Mouse (Mus musculus) retina, postnatal 7 days (tissue): Measurements from ENCODE around the gene Rtl5.

Experiments
- DNase-seq: peaks from one replicate; pipeline ENCODE4 v3.0.0-alpha.2; 2012; ENCODE audit warnings: low read depth, low spot score

Rtl5 gene

DNA sequence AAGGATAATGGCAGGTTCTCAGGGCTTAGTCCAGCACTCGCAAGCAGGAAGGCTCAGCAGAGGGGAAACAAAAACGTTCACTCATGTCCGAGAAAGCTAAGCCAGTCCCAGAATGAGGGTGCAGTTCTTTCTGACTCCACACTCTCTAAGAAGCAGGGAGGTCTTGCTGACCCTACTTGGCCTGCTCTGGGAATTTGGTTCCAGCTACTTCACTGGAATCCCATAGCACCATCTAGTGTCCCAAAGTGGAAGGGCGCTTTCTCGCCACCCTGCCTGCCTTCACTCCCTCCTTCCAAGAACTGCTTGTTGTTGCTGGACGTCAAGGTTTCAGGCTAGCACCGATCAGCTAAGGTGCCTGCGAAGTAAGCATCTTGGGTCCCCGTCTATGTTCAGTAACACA lies 5.0 kb downstream of the Rtl5 start:
- peak; percentile 49 for DNase-seq

DNA sequence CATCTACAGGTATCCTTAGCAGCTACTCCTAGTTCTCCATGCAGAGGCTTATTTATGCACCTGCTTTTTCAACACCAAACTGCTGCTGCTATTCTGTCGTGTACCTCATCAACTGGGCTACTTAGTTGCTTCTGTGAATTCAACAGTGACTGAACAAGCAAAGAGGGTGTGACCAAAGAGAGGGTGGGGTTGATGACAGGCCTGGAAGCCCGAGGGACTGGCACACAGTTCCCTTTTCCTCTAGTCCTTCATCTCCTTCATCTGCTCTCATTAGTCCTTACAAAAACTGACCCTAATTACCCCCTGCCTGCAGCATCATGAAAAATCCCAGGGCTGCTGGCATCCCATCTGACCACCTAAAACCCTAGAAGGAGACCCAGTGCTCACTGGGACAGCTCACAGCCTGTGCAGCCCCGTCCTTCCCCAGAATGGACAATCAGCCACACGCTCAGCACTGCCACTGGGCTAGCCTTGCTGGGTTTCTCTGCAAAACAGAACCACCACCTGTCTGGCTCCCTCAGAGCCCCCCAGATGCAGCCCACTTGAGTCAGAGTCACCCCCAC lies 5.8 kb downstream of the Rtl5 start:
- no peak for DNase-seq

GRCm38 (mm10) chrX:102064062-102064461 lies 7.0 kb downstream of the Rtl5 start:
- DNase-seq, result no peak

- DNase-seq, result no peak
Observed at GRCm38 (mm10) chrX:102060891-102061290, 10.2 kb downstream of the Rtl5 start.

GRCm38 (mm10) chrX:102060243-102060642 lies 10.9 kb downstream of the Rtl5 start:
- no peak for DNase-seq

GRCm38 (mm10) chrX:102059437-102059836 lies 11.7 kb downstream of the Rtl5 start:
- DNase-seq, result no peak

- DNase-seq, result no peak
Observed at GRCm38 (mm10) chrX:102054009-102054408, 17.1 kb downstream of the Rtl5 start.

- DNase-seq, result no peak
Observed at GRCm38 (mm10) chrX:102053371-102053770, 17.7 kb downstream of the Rtl5 start.

GRCm38 (mm10) chrX:102051225-102051624 lies 19.9 kb downstream of the Rtl5 start:
- no peak for DNase-seq

DNA sequence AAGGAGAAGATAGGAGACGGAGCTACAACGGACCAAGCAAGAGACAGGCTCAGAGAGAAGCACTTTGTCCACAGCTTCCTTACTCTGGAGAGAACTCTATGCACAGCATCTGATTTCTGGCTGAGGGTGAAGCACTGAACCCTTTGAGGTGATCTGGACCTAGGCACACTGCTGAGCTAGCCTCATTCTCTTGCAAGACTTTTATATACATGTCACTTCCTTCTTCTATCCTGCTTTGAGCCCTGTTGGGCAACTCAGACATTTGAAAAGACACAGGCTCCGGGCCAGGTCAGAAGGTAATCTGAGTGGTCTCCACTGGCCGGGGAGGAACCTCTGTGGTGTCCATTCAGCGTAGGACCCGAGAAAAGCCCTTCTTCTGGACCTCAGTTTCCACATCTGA lies 20.6 kb downstream of the Rtl5 start:
- DNase-seq, result no peak

- DNase-seq, result no peak
Observed at GRCm38 (mm10) chrX:102042386-102042785, 28.7 kb downstream of the Rtl5 start.

DNA sequence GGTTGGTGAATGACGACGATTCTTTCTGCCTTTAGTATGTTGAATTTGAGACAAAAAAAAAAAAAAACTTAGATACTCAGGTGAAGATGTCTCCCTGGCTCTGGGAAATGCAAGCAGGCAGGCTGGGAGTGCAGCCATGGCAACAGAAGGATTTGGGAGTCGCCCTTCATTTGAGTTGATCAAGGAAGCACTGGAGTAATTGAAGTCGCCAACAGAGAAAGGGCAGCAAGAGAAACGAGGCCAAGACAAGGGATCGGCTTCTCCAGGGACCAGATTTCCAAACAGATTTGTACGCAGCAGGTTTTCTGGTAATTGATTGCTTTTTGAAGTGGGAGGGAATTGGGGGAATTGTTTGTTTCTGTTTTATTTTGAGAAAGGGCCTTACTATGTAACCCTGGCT lies 29.5 kb downstream of the Rtl5 start:
- no peak for DNase-seq

DNA sequence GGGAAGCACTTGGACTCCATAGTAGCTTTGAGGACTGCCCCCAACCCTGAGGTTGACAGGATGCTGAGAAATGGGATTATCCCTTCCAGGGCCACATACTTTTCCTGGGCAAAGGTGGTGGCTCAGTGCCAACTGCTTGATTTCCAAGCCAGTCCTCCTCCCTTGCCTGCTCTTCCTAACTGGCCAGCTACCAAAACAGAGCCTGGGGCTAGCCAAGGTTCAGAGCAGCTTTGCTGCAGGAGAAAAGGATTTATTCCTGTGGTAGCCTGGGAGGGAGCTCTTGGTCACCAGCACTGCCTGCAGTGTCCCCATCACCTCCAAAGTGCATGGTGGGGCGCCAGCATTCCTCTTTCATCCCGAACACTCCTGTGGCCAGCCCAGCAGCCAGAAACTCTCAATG lies 33.6 kb downstream of the Rtl5 start:
- DNase-seq, result no peak

DNA sequence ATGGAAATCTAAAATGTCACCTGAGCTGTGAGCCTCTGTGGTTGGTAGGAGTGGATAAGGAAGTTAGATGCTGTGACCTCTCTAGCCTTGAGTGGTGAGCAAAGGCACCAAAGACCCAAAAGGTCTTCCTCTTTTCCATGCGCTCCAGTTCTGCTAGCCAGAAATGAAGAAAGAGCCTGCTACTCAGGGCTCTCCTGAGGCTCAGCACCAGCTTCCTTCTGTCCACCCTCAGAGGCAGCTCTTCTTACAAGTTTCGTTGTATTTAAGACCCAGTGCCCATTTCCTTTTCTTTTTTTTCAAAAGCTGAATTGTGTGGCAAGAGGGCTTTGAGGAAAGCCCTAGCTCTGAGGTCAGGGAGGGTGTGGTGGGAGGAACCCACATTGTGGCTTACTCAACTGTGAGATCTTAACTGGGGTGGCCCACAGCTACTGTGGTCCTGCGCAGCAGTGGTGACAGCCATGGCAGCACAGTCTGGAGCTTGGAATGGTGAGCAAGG lies 34.2 kb downstream of the Rtl5 start:
- DNase-seq, result no peak

DNA sequence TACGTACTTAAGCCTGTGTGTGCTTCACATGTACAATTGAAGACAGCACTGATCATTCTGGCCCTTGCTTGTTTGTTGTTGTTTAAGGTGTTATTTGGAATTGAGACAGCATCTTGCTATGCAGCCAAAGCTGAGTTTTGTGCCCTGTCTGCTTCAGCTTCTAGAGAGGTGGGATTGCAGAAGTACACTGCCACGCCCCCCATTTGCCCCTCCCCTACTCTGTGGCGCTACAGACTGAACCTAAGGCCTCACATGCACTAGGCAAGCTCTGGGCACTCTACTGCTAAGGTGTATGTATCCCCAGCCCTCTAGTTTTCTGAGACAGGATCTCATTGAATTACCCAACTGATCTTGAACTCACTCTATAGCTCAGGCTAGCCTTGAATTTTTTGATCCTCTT lies 35.4 kb downstream of the Rtl5 start:
- no peak for DNase-seq

DNA sequence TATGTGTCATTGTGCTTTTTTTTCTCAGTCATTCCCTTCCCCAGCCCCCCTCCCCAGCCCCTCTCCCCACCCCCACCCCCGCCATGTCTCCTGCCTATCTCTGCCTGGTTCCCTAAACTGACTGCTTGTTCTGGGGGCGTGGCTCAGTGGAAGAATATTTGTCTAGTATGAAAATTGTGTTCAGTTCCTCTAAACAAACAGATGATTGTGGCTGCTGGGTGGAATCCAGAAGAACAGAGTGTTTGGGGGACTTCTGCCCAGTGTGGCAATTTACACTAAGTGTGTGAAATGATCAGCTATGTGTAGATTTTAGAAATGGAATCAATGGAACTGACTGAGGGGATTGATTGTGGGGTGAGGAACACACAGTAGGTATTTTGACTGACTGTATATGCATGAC lies 37.5 kb downstream of the Rtl5 start:
- no peak for DNase-seq

DNA sequence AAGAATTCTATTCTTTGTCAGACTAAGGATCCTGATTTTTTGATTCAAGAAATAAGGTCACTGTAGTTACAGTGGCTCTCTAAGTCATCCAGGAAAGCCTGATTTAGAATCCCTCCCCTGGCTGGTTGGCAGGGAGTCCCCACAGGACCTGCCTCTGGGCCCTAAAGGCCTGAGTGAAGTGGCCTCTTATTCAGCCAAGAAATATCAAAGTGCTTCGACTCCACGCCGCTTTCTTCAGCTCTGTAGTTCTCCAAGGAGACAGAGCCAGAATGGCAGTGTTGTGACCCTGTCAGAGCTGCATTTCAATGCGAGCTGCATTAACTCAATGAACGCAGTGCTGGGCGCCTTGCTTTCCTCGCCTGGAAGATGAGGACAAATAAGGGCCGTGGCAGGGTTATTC lies 38.7 kb downstream of the Rtl5 start:
- no peak for DNase-seq

DNA sequence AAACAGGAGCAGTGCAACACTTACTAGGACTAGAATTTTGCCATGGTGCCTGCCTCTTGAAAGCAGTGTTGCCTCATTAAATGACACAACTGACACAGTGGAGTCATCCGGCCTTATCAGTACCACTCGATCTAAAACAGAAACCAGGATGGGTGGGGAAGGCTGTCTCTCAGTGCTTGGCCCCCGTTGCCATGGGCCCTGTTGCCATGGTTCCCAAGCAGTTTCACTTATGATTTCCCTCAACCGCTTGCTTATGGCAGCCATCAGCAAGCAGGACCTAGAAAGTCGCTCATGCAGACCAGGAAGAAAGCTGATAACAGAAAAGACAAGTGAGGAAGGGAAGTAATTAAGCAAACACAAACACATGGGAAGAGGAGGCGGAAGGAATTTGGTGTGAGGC lies 39.3 kb downstream of the Rtl5 start:
- DNase-seq, result no peak

DNA sequence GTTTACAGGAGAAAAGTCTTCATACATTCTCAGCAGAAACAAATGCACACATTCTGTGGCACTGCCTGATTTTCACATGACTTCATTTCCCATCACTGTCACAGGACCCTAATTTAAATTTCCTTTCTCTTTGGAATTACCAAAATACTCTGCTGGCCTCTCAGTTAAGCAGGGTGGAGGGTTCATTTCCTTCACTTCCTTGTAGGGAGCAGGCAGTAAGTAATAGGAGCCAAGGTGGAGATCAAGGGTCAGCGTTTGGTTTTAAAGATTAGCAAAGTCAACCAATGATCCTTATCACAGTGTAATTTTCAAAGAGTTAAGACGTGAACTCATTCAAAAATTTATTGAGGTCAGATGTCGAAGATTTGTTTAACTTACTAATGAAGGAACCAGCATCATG lies 46.1 kb downstream of the Rtl5 start:
- DNase-seq, result no peak

DNA sequence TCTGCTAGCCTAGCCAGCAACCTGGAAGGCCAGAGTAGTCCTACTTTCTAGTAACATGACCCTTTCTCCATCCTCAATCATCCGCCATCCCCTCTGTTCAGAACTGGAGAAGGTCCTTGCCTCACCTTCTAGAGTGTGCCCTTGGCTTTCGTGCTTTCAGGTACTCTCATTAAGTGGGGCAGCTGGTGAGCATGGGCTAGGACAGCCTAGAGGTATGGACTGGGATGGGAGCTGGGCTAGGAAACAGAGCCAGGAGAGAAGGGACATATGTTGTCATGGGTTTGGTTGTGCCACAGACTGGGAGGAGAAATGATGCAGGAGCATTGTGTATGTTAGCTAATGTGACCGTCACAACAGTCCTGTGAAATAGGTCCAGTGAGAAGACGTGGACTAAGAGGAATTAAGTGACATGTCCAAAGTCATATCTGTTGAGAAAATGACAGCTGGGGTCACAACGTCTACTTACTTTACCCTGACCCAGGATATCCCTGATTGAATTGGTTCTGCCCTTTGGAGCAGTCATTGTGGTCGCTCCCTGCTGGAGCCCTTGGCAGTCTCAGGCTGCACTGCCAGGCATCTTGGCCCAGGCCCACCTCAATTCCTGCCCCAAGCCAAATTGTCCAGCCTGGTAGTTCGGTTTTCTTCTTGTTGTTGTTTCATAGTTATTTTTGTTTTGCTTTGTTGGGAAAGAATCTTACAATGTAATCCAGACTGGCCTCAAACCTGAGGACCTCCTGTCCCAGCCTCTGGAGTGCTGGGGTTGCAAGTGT lies 51.4 kb downstream of the Rtl5 start:
- DNase-seq, result no peak

DNA sequence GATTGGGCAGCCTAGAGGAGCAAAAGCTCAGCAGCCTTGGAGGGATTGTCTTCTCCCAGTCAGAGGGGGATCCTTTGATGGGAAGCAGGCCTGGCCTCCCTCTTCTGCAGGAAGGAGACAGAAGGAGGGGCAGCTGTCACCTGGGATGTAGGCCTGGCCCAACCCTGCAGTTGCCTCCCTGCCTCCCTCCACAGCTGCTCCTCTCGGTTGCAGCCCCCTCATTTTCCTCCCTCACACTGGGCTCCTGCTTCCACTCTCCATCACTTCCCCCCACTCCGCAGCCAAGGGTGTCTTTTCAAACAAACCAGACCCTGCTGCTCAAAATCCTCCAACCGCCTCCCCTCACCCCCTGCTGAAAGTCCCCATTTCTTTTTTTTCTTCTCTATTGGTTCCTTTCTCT lies 52.2 kb downstream of the Rtl5 start:
- no peak for DNase-seq

GRCm38 (mm10) chrX:102017213-102017923 lies 53.7 kb downstream of the Rtl5 start:
- DNase-seq, result no peak
